In the genomic region with DNA sequence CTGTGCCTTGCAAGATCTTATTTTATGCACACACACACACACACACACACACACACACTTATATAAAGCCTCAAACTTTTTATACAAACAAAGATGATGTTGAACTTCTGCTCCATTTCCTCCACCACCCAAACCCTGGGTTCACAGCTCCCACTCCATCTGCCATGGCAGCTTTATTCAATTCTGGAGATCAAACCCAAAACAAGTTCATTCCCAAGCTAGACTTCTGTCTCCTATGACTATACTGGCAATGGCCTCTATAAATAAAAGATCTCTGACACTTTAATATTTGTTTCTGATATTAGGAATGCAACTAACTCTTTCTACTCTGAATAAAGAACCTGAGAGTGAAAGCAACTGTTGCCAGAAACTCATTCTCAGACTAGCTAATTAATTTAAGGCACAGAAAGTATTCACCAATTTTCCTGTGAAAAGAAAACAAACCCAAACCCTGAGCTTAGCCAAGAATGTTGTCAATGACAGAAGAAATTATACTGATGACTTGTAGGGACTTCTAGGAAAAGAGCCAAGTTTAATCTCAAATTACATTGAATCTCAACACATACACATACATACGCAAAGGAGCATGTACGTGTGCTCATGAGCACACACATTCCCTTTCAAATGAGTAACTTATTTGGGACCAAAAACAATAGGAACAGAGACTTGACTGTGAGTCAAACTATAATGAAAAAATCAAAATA, we compare ENCODE assay signal across 27 mouse cellular contexts.
DNase-seq lines count a peak whose midpoint lies in the region; ATAC-seq and TF ChIP-seq lines count a peak whose summit lies in the region.
"Had no signal": no experiment of that assay in that cellular context is flagged by ENCODE, and none has a peak within 500 bp of the region (broad histone marks: within the 10 kb centered on the region; RNA-seq: fewer than 3 reads in every experiment).

No protein-coding gene starts in this region.

- H3K27me3 ChIP-seq in embryonic facial prominence, embryonic 14.5 days (replicated peaks; ENCODE audit: control insufficient read depth, insufficient read depth, low read length), result no peaks in the 10 kb centered on the region
- no peaks in the 10 kb centered on the region for H3K27me3 ChIP-seq in embryonic facial prominence, embryonic 10.5 days (replicated peaks; ENCODE audit: low read depth, poor library complexity, severe bottlenecking)
- no peaks in the 10 kb centered on the region for H3K27me3 ChIP-seq in kidney, embryonic 14.5 days (ENCODE audit: control insufficient read depth, insufficient read depth, low read length)
- H3K27me3 ChIP-seq in kidney, postnatal 0 days (ENCODE audit: insufficient read depth, low read length), result no peaks in the 10 kb centered on the region
- H3K27me3 ChIP-seq: CH12.LX; embryonic facial prominence, embryonic 15.5 days; forebrain, embryonic 15.5 days; heart, embryonic 12.5 days; heart, embryonic 15.5 days had no signal

- no peaks in the 10 kb centered on the region for H3K4me1 ChIP-seq in embryonic facial prominence, embryonic 14.5 days (ENCODE audit: control insufficient read depth, insufficient read depth, low read length)
- 0 out of 2 replicates have a peak, but pooled peaks cover 7% of the 10 kb centered on the region for H3K4me1 ChIP-seq in embryonic facial prominence, embryonic 10.5 days
- H3K4me1 ChIP-seq in kidney, embryonic 14.5 days (ENCODE audit: control insufficient read depth, insufficient read depth, low read length), result no peaks in the 10 kb centered on the region
- H3K4me1 ChIP-seq in kidney, postnatal 0 days (replicated peaks; ENCODE audit: insufficient read depth, low read length), result no peaks in the 10 kb centered on the region
- H3K4me1 ChIP-seq: embryonic facial prominence, embryonic 15.5 days; forebrain, embryonic 15.5 days; heart, embryonic 15.5 days had no signal

- no peak overlapping the region for H3K27ac ChIP-seq in embryonic facial prominence, embryonic 14.5 days (replicated peaks; ENCODE audit: low read depth, low read length)
- no peak overlapping the region for H3K27ac ChIP-seq in embryonic facial prominence, embryonic 10.5 days (replicated peaks)
- H3K27ac ChIP-seq in kidney, embryonic 14.5 days (ENCODE audit: low read depth, low read length), result peak overlapping the region; percentile 42; the same call in 1 of the 2 replicates
- H3K27ac ChIP-seq in kidney, postnatal 0 days, result no peak overlapping the region
- H3K27ac ChIP-seq: embryonic facial prominence, embryonic 15.5 days; forebrain, embryonic 15.5 days; heart, embryonic 15.5 days; hindbrain, embryonic 14.5 days had no signal

- no peak overlapping the region for H3K4me2 ChIP-seq in embryonic facial prominence, embryonic 14.5 days (ENCODE audit: low read depth, low read length)
- H3K4me2 ChIP-seq in kidney, embryonic 14.5 days (replicated peaks; ENCODE audit: low read depth, low read length), result no peak overlapping the region
- no peak overlapping the region for H3K4me2 ChIP-seq in kidney, postnatal 0 days (ENCODE audit: low read length)
- H3K4me2 ChIP-seq: embryonic facial prominence, embryonic 15.5 days; forebrain, embryonic 15.5 days; heart, embryonic 12.5 days; heart, embryonic 15.5 days; hindbrain, embryonic 14.5 days had no signal

- H3K4me3 ChIP-seq in embryonic facial prominence, embryonic 14.5 days (ENCODE audit: low read depth, low read length), result no peak overlapping the region
- no peak overlapping the region for H3K4me3 ChIP-seq in embryonic facial prominence, embryonic 10.5 days
- H3K4me3 ChIP-seq in kidney, embryonic 14.5 days (ENCODE audit: low read length), result no peak overlapping the region
- H3K4me3 ChIP-seq in kidney, postnatal 0 days (replicated peaks; ENCODE audit: low read depth, low read length), result no peak overlapping the region
- H3K4me3 ChIP-seq: embryonic facial prominence, embryonic 15.5 days; forebrain, embryonic 15.5 days; heart, embryonic 12.5 days; heart, embryonic 15.5 days had no signal

- H3K9ac ChIP-seq in embryonic facial prominence, embryonic 14.5 days (ENCODE audit: low read depth, low read length), result no peak overlapping the region
- no peak overlapping the region for H3K9ac ChIP-seq in kidney, embryonic 14.5 days (ENCODE audit: low read depth, low read length)
- no peak overlapping the region for H3K9ac ChIP-seq in kidney, postnatal 0 days (ENCODE audit: low read depth, low read length)
- H3K9ac ChIP-seq: embryonic facial prominence, embryonic 15.5 days; forebrain, embryonic 15.5 days; heart, embryonic 12.5 days; heart, embryonic 15.5 days; hindbrain, embryonic 14.5 days had no signal

- TF ChIP-seq CTCF in kidney, postnatal 0 days (IDR thresholded peaks at IDR 0.05; ENCODE audit: low read depth), result no peak

- DNase-seq in embryonic facial prominence, embryonic 14.5 days (ENCODE audit: low spot score), result peak; percentile 59
- DNase-seq in embryonic facial prominence, embryonic 10.5 days (ENCODE audit: low spot score), result no peak
- DNase-seq in kidney, adult 18-20 months, result no peak
- DNase-seq in kidney, postnatal 0 days (ENCODE audit: low spot score), result peak; percentile 86
- DNase-seq in kidney, postnatal 36 days, result no peak
- peak; percentile 25 for DNase-seq in 3T3-L1 (ENCODE audit: low read depth, low spot score)
- no peak for DNase-seq in gastrocnemius, adult 8-10 months (ENCODE audit: low spot score in 2 of 2)
- DNase-seq: adrenal gland, adult 2 months; adrenal gland, postnatal 14 days; B cell, adult 2 months; cerebellum, adult 11-12 months; cerebellum, adult 8-10 months; cerebellum, postnatal 10 days; cerebellum, postnatal 36 days; embryo, embryonic 11 days; gastrocnemius, postnatal 14 days; heart, adult 18-20 months; heart, postnatal 14 days; heart, postnatal 4 days had no signal

- H3K9me3 ChIP-seq in embryonic facial prominence, embryonic 14.5 days (ENCODE audit: control insufficient read depth, low read length), result no peaks in the 10 kb centered on the region
- no peaks in the 10 kb centered on the region for H3K9me3 ChIP-seq in embryonic facial prominence, embryonic 10.5 days
- no peaks in the 10 kb centered on the region for H3K9me3 ChIP-seq in kidney, embryonic 14.5 days (ENCODE audit: control insufficient read depth, low read length)
- no peaks in the 10 kb centered on the region for H3K9me3 ChIP-seq in kidney, postnatal 0 days (replicated peaks; ENCODE audit: low read length)
- H3K9me3 ChIP-seq: embryonic facial prominence, embryonic 15.5 days; forebrain, embryonic 15.5 days; G1E; heart, embryonic 12.5 days; heart, embryonic 15.5 days had no signal

- ATAC-seq in embryonic facial prominence, embryonic 14.5 days (ENCODE audit: low read depth), result no peak
- ATAC-seq in kidney, embryonic 14.5 days (ENCODE audit: low FRiP score, low TSS enrichment), result peak; percentile 83; the same call in 1 of the 2 replicates
- no peak for ATAC-seq in kidney, postnatal 0 days (replicated peaks; ENCODE audit: low FRiP score, low read depth)
- ATAC-seq: forebrain, embryonic 15.5 days had no signal

- no peaks in the 10 kb centered on the region for H3K36me3 ChIP-seq in embryonic facial prominence, embryonic 14.5 days (ENCODE audit: control insufficient read depth, insufficient read depth, low read length)
- H3K36me3 ChIP-seq in embryonic facial prominence, embryonic 10.5 days (replicated peaks), result no peaks in the 10 kb centered on the region
- no peaks in the 10 kb centered on the region for H3K36me3 ChIP-seq in kidney, embryonic 14.5 days (ENCODE audit: control insufficient read depth, insufficient read depth, low read length)
- no peaks in the 10 kb centered on the region for H3K36me3 ChIP-seq in kidney, postnatal 0 days (ENCODE audit: insufficient read depth, low read length)
- H3K36me3 ChIP-seq: embryonic facial prominence, embryonic 15.5 days; forebrain, embryonic 15.5 days; G1E; heart, embryonic 12.5 days; heart, embryonic 15.5 days had no signal

- WGBS in embryonic facial prominence, embryonic 14.5 days, result 29% methylated on average over 2 of the region's 2 CpGs
- WGBS in embryonic facial prominence, embryonic 10.5 days, result 67% methylated on average over 2 of the region's 2 CpGs
- WGBS in kidney, embryonic 14.5 days, result 47% methylated on average over 2 of the region's 2 CpGs
- 36% methylated on average over 2 of the region's 2 CpGs for WGBS in kidney, postnatal 0 days

Comparison
In these comparisons a context has a peak if more than half of its experiments do, and no peak if none do; other contexts are left out.
1. DNase-seq: peak in embryonic facial prominence, embryonic 14.5 days (single experiment), kidney, postnatal 0 days (single experiment) and 3T3-L1 (single experiment); none in embryonic facial prominence, embryonic 10.5 days (single experiment), kidney, adult 18-20 months (single experiment), kidney, postnatal 36 days (0 of 2) and gastrocnemius, adult 8-10 months (0 of 2).